Mouse (Mus musculus) CH12.LX (cell line): ENCODE data around the gene Mprip. TPM values are rescaled to one million over a fixed set of nuclear protein-coding genes. Genes with fewer than 3 reads are reported as not detected.

ENCODE experiments used
- DNase-seq: peaks from one replicate; pipeline ENCODE4 v3.0.0-alpha.2; 2013; ENCODE audit errors: extremely low read depth
- H3K27ac ChIP-seq: 2 replicates; pipeline ENCODE4 v1.5.1; 2012; ENCODE audit warnings: low read depth, mild to moderate bottlenecking, control low read depth, moderate library complexity; ENCODE audit not compliant: insufficient read depth
- H3K27me3 ChIP-seq: replicated peaks from 2 replicates; pipeline ENCODE3; 2012; ENCODE audit warnings: inconsistent platforms
- H3K36me3 ChIP-seq, 2 experiments: replicated peaks in 1 of 2; 2 replicates each; pipeline versions ENCODE3 to v1.6.1; 2012; ENCODE audit warnings: inconsistent platforms in 1 of 2, low read length in 1 of 2, mild to moderate bottlenecking in 1 of 2, mixed read lengths in 1 of 2, moderate library complexity in 1 of 2; ENCODE audit not compliant: control insufficient read depth in 1 of 2, insufficient read depth in 1 of 2
- H3K4me1 ChIP-seq, 2 experiments: 2 replicates each; pipeline ENCODE4 v1.6.1; 2012; ENCODE audit warnings: inconsistent platforms in 1 of 2, moderate library complexity in 1 of 2; ENCODE audit not compliant: insufficient read depth in 2 of 2, control insufficient read depth in 1 of 2
- H3K4me2 ChIP-seq: 2 replicates; pipeline ENCODE4 v1.6.1; 2012; ENCODE audit warnings: low read depth, mild to moderate bottlenecking, control low read depth; ENCODE audit not compliant: poor library complexity, insufficient read depth, severe bottlenecking
- H3K4me3 ChIP-seq, 3 experiments: fragments of 150-350 bp in 1 of 3; sonication (generic) in 1 of 3; replicated peaks in 1 of 3; 2 replicates each; pipeline versions ENCODE3 to v1.5.1; 2011 to 2012; ENCODE audit warnings: low read depth in 2 of 3, low read length in 2 of 3, mild to moderate bottlenecking in 2 of 3, moderate library complexity in 2 of 3, control low read depth in 1 of 3, improper control_type of control experiment in 1 of 3, inconsistent platforms in 1 of 3, mixed read lengths in 1 of 3; ENCODE audit not compliant: poor library complexity in 1 of 3
- H3K79me2 ChIP-seq: replicated peaks from 2 replicates; pipeline ENCODE4 v1.6.1; 2012; ENCODE audit warnings: mild to moderate bottlenecking, moderate library complexity; ENCODE audit not compliant: control insufficient read depth, poor library complexity, insufficient read depth, severe bottlenecking; ENCODE audit errors: extremely low read depth
- H3K9ac ChIP-seq: 2 replicates; pipeline ENCODE4 v1.6.1; 2012; ENCODE audit warnings: low read depth, mild to moderate bottlenecking, control low read depth, moderate library complexity; ENCODE audit not compliant: insufficient read depth
- H3K9me3 ChIP-seq: replicated peaks from 2 replicates; pipeline ENCODE3; 2012; ENCODE audit warnings: low read length, inconsistent platforms, mixed read lengths
- BHLHE40 ChIP-seq: IDR thresholded peaks from 2 replicates; pipeline ENCODE4 v1.6.1; 2011; ENCODE audit warnings: mild to moderate bottlenecking, low read depth, low read length, improper control_type of control experiment
- CTCF ChIP-seq, 2 experiments: IDR thresholded peaks in 1 of 2; conservative IDR thresholded peaks in 1 of 2; 2 replicates each; pipeline ENCODE4 v1.5.1; 2011 to 2012; ENCODE audit warnings: low read depth in 2 of 2, low read length in 2 of 2, improper control_type of control experiment in 1 of 2, inconsistent platforms in 1 of 2, mild to moderate bottlenecking in 1 of 2, moderate library complexity in 1 of 2
- E2F4 ChIP-seq: IDR thresholded peaks from 2 replicates; pipeline ENCODE4 v1.6.1; 2011; ENCODE audit warnings: low read depth, low read length, improper control_type of control experiment; ENCODE audit not compliant: insufficient replicate concordance
- ELF1 ChIP-seq: IDR thresholded peaks from 2 replicates; pipeline ENCODE4 v1.6.1; 2014; ENCODE audit warnings: low read depth, mild to moderate bottlenecking, inconsistent platforms, low read length, improper control_type of control experiment
- EP300 ChIP-seq: IDR thresholded peaks from 2 replicates; pipeline ENCODE4 v1.6.1; 2011; ENCODE audit warnings: low read length, improper control_type of control experiment
- ETS1 ChIP-seq: conservative IDR thresholded peaks from 2 replicates; pipeline ENCODE4 v1.6.1; 2012; ENCODE audit warnings: low read depth, mild to moderate bottlenecking, inconsistent platforms, low read length, improper control_type of control experiment, moderate library complexity
- GABPA ChIP-seq: IDR thresholded peaks from 2 replicates; pipeline ENCODE4 v1.6.1; 2012; ENCODE audit warnings: low read depth, low read length, improper control_type of control experiment, inconsistent platforms; ENCODE audit not compliant: insufficient replicate concordance
- HCFC1 ChIP-seq: IDR thresholded peaks from 2 replicates; pipeline ENCODE4 v1.6.1; 2012; ENCODE audit warnings: low read depth, mild to moderate bottlenecking, inconsistent platforms, low read length, improper control_type of control experiment
- JUN ChIP-seq: IDR thresholded peaks from 2 replicates; pipeline ENCODE4 v1.6.1; 2011; ENCODE audit warnings: low read depth, mild to moderate bottlenecking, low read length, improper control_type of control experiment, moderate library complexity; ENCODE audit not compliant: insufficient read depth
- MAFK ChIP-seq: IDR thresholded peaks from 2 replicates; pipeline ENCODE4 v1.6.1; 2011; ENCODE audit warnings: low read length, improper control_type of control experiment; ENCODE audit not compliant: insufficient replicate concordance
- MAX ChIP-seq: IDR thresholded peaks from 2 replicates; pipeline ENCODE4 v1.6.1; 2011; ENCODE audit warnings: low read length, improper control_type of control experiment
- MXI1 ChIP-seq: IDR thresholded peaks from 2 replicates; pipeline ENCODE4 v1.6.1; 2011; ENCODE audit warnings: mild to moderate bottlenecking, low read depth, low read length, improper control_type of control experiment
- MYC ChIP-seq: IDR thresholded peaks from 2 replicates; pipeline ENCODE4 v1.6.1; 2011; ENCODE audit warnings: low read depth, mild to moderate bottlenecking, improper control_type of control experiment, low read length
- NRF1 ChIP-seq: IDR thresholded peaks from 2 replicates; pipeline ENCODE4 v1.6.1; 2014; ENCODE audit warnings: low read depth, mild to moderate bottlenecking, inconsistent platforms, low read length, improper control_type of control experiment, moderate library complexity
- PAX5 ChIP-seq: IDR thresholded peaks from 2 replicates; pipeline ENCODE4 v1.6.1; 2012; ENCODE audit warnings: low read length, inconsistent platforms, mixed read lengths
- POLR2AphosphoS2 ChIP-seq: IDR thresholded peaks from 2 replicates; pipeline ENCODE4 v1.6.1; 2011; ENCODE audit warnings: low read depth, low read length, improper control_type of control experiment
- RAD21 ChIP-seq: IDR thresholded peaks from 2 replicates; pipeline ENCODE4 v1.6.1; 2011; ENCODE audit warnings: low read depth, mild to moderate bottlenecking, low read length, improper control_type of control experiment, moderate library complexity
- SIN3A ChIP-seq: IDR thresholded peaks from 2 replicates; pipeline ENCODE4 v1.6.1; 2012; ENCODE audit warnings: low read length, improper control_type of control experiment, inconsistent platforms
- SMC3 ChIP-seq: IDR thresholded peaks from 2 replicates; pipeline ENCODE4 v1.6.1; 2011; ENCODE audit warnings: low read depth, low read length, improper control_type of control experiment
- TBP ChIP-seq: conservative IDR thresholded peaks from 2 replicates; pipeline ENCODE4 v1.6.1; 2011; ENCODE audit warnings: low read depth, low read length, improper control_type of control experiment
- UBTF ChIP-seq: IDR thresholded peaks from 2 replicates; pipeline ENCODE4 v1.6.1; 2012; ENCODE audit warnings: low read depth, mild to moderate bottlenecking, inconsistent platforms, low read length, improper control_type of control experiment, moderate library complexity
- USF1 ChIP-seq: IDR thresholded peaks from 2 replicates; pipeline ENCODE4 v1.6.1; 2014; ENCODE audit warnings: low read depth, mild to moderate bottlenecking, inconsistent platforms, low read length, improper control_type of control experiment
- ZC3H11A ChIP-seq: IDR thresholded peaks from 2 replicates; pipeline ENCODE4 v1.6.1; 2012; ENCODE audit warnings: low read depth, mild to moderate bottlenecking, inconsistent platforms, low read length, improper control_type of control experiment
- ZKSCAN1 ChIP-seq: IDR thresholded peaks from 2 replicates; pipeline ENCODE4 v1.6.1; 2012; ENCODE audit warnings: low read depth, inconsistent platforms, low read length, improper control_type of control experiment, borderline replicate concordance
- ZMIZ1 ChIP-seq: IDR thresholded peaks from 2 replicates; pipeline ENCODE4 v1.6.1; 2012; ENCODE audit warnings: low read depth, mild to moderate bottlenecking, inconsistent platforms, low read length, improper control_type of control experiment
- dilution Hi-C: fragments of 300-500 bp; cut with MboI; formaldehyde crosslinking; loops from 2 replicates; pipeline ENCODE4 v1.14.3; 2020; ENCODE audit warnings: low sequenced_read_pairs; ENCODE audit not compliant: extremely low pct_unique_long_range_greater_than_20kb, extremely low pct_ligation_motif_present
- in situ Hi-C: fragments of 300-500 bp; cut with MboI; formaldehyde crosslinking; loops from 3 replicates; pipeline ENCODE4 v1.14.3; 2019; ENCODE audit warnings: low sequenced_read_pairs, low pct_ligation_motif_present, low pct_unique_long_range_greater_than_20kb, mixed read lengths
- polyA plus RNA-seq: library from polyadenylated mRNA; unstranded; fragments of >175 nt; gene quantifications from 2 replicates; pipeline ENCODE4 v1.2.1, GENCODE M21; 2012; ENCODE audit warnings: low read depth; ENCODE audit not compliant: insufficient read length
- total RNA-seq, 2 experiments: library from RNA; depleted of rRNA; stranded (reverse); fragments of 300-350 nt in 1 of 2; fragments of >200 nt in 1 of 2; gene quantifications; 2 replicates each; pipeline ENCODE4 v1.2.3; 2012 to 2014

Gene Mprip
- total and polyA plus RNA-seq, 3 experiments: 50.6 to 59.5 (median 56.4) TPM

DNA sequence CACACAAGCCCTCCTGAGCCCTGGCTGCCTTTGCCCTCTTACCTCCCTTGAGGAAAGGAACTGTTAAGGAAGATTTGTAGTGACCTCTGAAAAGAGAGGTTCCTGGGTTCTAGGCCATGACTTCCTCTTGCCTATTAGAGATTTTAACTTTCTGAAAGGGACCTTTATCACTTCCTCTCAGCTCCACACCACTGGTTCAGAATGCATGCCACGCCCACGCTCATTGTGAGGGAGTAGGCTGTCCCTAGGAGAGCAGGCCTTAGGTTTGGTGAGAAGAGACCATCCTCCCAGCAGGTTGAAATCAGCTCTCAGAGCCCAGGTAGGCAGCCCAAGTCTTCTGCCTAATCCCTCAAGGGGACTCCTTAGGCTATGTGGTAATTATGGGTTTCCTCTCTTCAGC, 78.9 kb downstream of the Mprip start:
- dilution Hi-C loops: no loop called here
- peaks cover 0 to 18% of the 10 kb centered on the region in 2 experiments; a peak in 2 of 4 replicates for H3K4me1 ChIP-seq
- TF ChIP-seq PAX5: no peak
- TF ChIP-seq MXI1: no peak
- TF ChIP-seq RAD21: no peak
- no peak for TF ChIP-seq SMC3
- no peak for TF ChIP-seq NRF1
- no peak for TF ChIP-seq ELF1
- no peak for TF ChIP-seq ETS1
- TF ChIP-seq ZC3H11A: no peak
- TF ChIP-seq POLR2AphosphoS2: no peak
- no peak for TF ChIP-seq ZKSCAN1
- TF ChIP-seq TBP: no peak
- TF ChIP-seq JUN: no peak
- no peak for TF ChIP-seq CTCF (conservative IDR thresholded peaks at IDR 0.05 in 1 of 2, IDR thresholded peaks at IDR 0.05 in 1 of 2; ENCODE audit: low read depth in 2 of 2, low read length in 2 of 2)
- TF ChIP-seq E2F4: no peak
- TF ChIP-seq, all 38 proteins: peak for 0
- Histone ChIP-seq H3K9me3 (no peaks in the 10 kb centered on the region), H3K27me3 (no peaks in the 10 kb centered on the region), H3K4me3 (no peak overlapping the region), H3K36me3 (peaks cover 34 to 96% of the 10 kb centered on the region in 2 experiments), H3K4me2 (no peak overlapping the region), H3K9ac (no peak overlapping the region), H3K27ac (no peak overlapping the region), H3K79me2 (no peaks in the 10 kb centered on the region)
- in situ Hi-C loops: no loop called here
- DNase-seq: peak; percentile 36

- DNase-seq: no peak
- no peak overlapping the region for H3K9ac ChIP-seq
- no peaks in the 10 kb centered on the region for H3K9me3 ChIP-seq
- peaks cover 0 to 18% of the 10 kb centered on the region in 2 experiments; a peak in 2 of 4 replicates for H3K4me1 ChIP-seq
- H3K79me2 ChIP-seq: no peaks in the 10 kb centered on the region
- H3K4me3 ChIP-seq: no peak overlapping the region
- no peaks in the 10 kb centered on the region for H3K27me3 ChIP-seq
- dilution Hi-C loops: no loop called here
- TF ChIP-seq TBP: no peak
- no peak for TF ChIP-seq ELF1
- TF ChIP-seq POLR2AphosphoS2: no peak
- H3K4me2 ChIP-seq: no peak overlapping the region
- H3K27ac ChIP-seq: no peak overlapping the region
- in situ Hi-C loops: no loop called here
- peaks cover 30 to 85% of the 10 kb centered on the region in 2 experiments for H3K36me3 ChIP-seq
Observed at GRCm38 (mm10) chr11:59741915-59742314, 80.8 kb downstream of the Mprip start.

- H3K9ac ChIP-seq: no peak overlapping the region
- dilution Hi-C loops (no loop called here), in situ Hi-C loops (no loop called here)
- DNase-seq: no peak
- peaks cover 0 to 18% of the 10 kb centered on the region in 2 experiments; a peak in 2 of 4 replicates for H3K4me1 ChIP-seq
- no peaks in the 10 kb centered on the region for H3K9me3 ChIP-seq
- H3K36me3 ChIP-seq: peaks cover 23 to 75% of the 10 kb centered on the region in 2 experiments
- H3K4me3 ChIP-seq: no peak overlapping the region
- H3K79me2 ChIP-seq: no peaks in the 10 kb centered on the region
- H3K27ac ChIP-seq: no peak overlapping the region
- H3K4me2 ChIP-seq: no peak overlapping the region
- TF ChIP-seq GABPA (no peak), MAFK (no peak), ZMIZ1 (no peak), NRF1 (no peak), HCFC1 (no peak), MAX (no peak), E2F4 (no peak), ZKSCAN1 (no peak), MYC (no peak), POLR2AphosphoS2 (no peak), SIN3A (no peak), USF1 (no peak), UBTF (no peak), TBP (no peak), BHLHE40 (no peak), PAX5 (no peak), EP300 (no peak), ZC3H11A (no peak)
- no peaks in the 10 kb centered on the region for H3K27me3 ChIP-seq
Observed at GRCm38 (mm10) chr11:59743307-59743706, 82.2 kb downstream of the Mprip start.
